Mouse (Mus musculus): ENCODE data around the gene Ppp1r18. TPM values are rescaled to one million over a fixed set of nuclear protein-coding genes. Genes with fewer than 3 reads are reported as not detected.
"Not testable (repeated sequence)": the region's sequence is repeated elsewhere in the genome, so short reads cannot be mapped to it uniquely, and the experiment has no call there.

Gene Ppp1r18
- polyA plus RNA-seq, 1 experiment from 2014 or later, result 20.9 TPM

DNA sequence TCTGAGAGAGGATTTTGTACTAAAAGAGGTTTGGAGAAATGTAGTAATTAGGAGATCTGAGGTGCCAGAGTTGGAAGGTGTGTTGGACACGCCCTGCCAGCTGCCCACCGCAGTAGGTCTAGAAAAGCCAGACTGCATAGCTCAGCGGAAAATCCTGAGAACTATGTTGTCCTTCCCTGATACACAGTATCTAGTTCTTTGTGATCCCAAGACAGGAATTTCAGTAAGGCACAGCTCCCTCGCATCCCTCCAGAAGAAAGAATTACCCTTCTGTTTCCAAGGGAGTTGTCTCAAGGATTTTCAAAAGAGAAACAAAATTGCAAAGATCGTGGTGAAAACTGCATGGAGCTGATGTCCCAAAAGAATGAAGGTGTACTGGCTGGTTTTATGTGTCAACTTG lies 26.8 kb upstream of the Ppp1r18 start:
- peak overlapping the region; percentile 95 for H3K4me3 ChIP-seq
- peaks cover 32% of the 10 kb centered on the region for H3K36me3 ChIP-seq (ENCODE audit: poor library complexity, severe bottlenecking)
- peak overlapping the region; percentile 100 for H3K27ac ChIP-seq
- no peaks in the 10 kb centered on the region for H3K27me3 ChIP-seq
- no peaks in the 10 kb centered on the region for H3K9me3 ChIP-seq (replicated peaks)
- peak overlapping the region; percentile 92 for H3K4me2 ChIP-seq
- H3K9ac ChIP-seq, result peak overlapping the region; percentile 100
- no peak for ATAC-seq
- WGBS, result 4% methylated on average over 5 of the region's 5 CpGs
- peaks cover 62% of the 10 kb centered on the region for H3K4me1 ChIP-seq

DNA sequence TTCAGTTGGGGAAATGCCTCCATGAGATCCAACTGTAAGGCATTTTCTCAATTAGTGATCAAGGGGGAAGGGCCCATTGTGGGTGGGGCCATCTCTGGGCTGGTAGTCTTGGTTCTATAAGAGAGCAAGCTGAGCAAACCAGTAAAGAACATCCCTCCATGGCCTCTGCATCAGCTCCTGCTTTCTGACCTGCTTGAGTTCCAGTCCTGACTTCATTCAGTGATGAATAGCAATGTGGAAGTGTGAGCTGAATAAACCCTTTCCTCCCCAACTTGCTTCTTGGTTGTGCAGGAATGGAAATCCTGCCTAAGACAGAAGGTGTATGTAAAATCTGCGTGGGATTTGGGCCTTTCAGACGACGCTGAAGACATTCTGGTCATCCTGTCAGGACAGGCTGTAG lies 26.4 kb upstream of the Ppp1r18 start:
- Histone ChIP-seq H3K4me2 (peak overlapping the region; percentile 92), H3K9ac (peak overlapping the region; percentile 100)

DNA sequence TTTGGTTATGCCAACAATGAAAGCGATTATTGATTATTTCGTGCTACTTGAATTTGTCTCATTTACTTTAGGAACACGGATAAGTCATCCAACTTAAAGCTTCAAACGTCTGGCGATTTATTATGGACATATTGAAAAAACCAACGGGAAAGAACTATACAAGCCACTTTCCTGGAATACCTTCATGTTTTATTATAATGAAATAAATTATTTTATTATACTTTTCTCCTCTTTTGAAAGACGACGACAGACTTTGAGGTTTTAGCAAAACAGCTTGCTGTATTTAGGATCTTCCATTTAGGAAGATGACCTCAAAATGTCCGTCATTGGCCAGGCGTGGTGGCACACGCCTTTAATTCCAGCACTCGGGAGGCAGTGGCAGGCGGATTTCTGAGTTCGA lies 24.8 kb upstream of the Ppp1r18 start:
- Histone ChIP-seq H3K4me2 (peak overlapping the region; percentile 52), H3K27ac (peak overlapping the region; percentile 60; the same call in 1 of the 2 replicates), H3K36me3 (ENCODE audit: poor library complexity, severe bottlenecking) (peaks cover 25% of the 10 kb centered on the region), H3K27me3 (no peaks in the 10 kb centered on the region), H3K4me3 (peak overlapping the region; percentile 57), H3K4me1 (peaks cover 42% of the 10 kb centered on the region), H3K9ac (no peak overlapping the region; the same call in 1 of the 2 replicates), H3K9me3 (replicated peaks) (no peaks in the 10 kb centered on the region)
- ATAC-seq, result no peak
- WGBS, result 60% methylated on average over 14 of the region's 14 CpGs

More for the DNA sequence above, 26.4 kb upstream of the Ppp1r18 start:
- H3K4me3 ChIP-seq, result peak overlapping the region; percentile 95
- WGBS, result 58% methylated on average over 3 of the region's 3 CpGs
- not testable (repeated sequence) for ATAC-seq; H3K9me3 ChIP-seq (replicated peaks); H3K27me3 ChIP-seq
- H3K27ac ChIP-seq, result peak overlapping the region; percentile 100
- H3K4me1 ChIP-seq, result peaks cover 57% of the 10 kb centered on the region
- H3K36me3 ChIP-seq (ENCODE audit: poor library complexity, severe bottlenecking), result peaks cover 28% of the 10 kb centered on the region

DNA sequence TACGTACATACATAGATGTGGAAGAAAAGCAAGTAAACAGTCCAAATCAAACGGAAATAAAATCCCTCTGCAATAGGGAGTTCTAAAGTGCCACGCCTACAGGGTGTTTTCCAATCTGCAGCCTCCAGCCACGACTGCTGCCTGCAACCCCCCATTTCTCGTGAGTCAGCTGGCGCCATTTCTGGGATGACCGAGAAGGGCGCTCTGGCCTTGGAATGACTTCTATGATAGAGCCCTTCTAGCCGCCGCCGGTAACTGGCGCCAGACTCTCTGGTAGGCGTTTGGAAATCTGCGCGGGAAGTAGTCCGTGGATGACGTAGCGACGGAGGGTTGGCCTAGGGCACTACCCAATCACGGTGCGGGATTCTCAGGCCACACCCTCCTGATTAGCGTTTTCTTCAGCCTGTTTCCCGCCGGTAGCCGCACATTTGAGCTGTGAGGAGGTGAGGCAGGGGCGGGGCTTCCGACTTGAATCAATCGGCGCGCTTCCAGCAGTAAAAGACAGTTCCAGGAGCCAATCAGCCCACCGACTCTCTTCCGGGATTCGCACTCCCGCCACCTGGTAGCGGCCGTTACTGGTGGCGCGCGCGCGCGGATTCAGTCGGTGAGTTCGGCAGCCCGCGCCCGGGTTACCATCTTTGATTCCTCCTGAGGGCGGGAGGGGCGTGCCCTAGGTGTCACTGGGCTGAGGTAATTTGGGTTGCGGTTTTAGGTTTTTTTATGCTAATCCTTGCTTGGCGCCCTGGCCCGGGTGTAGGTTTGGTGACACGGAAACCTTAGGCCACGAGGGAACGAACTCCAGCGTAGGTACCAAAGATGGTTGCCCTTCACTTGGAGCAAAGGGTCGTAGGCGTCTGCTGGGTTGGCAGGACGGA lies 24.1 kb upstream of the Ppp1r18 start, which contains the start of gene Mdc1:
Gene Mdc1, plus strand, starts transcription at position 440 of the 875 bp plus-strand sequence.
- under 1% methylated on average over 59 of the region's 59 CpGs for WGBS
- Histone ChIP-seq H3K9ac (peak within 1 kb of the TSS; percentile 68), H3K4me1 (peaks cover 34% of the 10 kb centered on the region)

DNA sequence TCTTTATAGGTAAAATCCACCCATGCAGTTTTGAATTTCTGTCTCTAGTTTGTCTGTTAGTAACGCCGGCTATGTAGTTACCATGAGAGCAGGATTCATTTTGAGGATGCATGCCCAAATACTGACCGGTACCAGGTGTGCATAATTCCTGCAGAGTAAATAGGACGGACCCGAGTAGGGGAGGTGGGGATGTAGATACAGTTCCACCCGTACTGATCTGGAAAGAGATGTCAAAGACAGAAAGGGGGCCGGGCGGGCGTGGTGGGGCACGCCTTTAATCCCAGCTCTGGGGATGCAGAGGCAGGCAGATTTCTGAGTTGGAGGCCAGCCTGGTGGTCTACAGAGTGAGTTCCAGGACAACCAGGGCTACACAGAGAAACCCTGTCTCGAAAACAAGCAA lies 23.4 kb upstream of the Ppp1r18 start:
- no peak for ATAC-seq
- Histone ChIP-seq H3K9me3 (replicated peaks) (no peaks in the 10 kb centered on the region), H3K4me1 (peaks cover 34% of the 10 kb centered on the region), H3K36me3 (ENCODE audit: poor library complexity, severe bottlenecking) (peaks cover 27% of the 10 kb centered on the region), H3K9ac (peak overlapping the region; percentile 68), H3K27me3 (no peaks in the 10 kb centered on the region), H3K27ac (peak overlapping the region; percentile 76), H3K4me3 (peak overlapping the region; percentile 57), H3K4me2 (peak overlapping the region; percentile 71)
- WGBS, result 17% methylated on average over 11 of the region's 11 CpGs

More for the DNA sequence above, 24.1 kb upstream of the Ppp1r18 start, which contains the start of gene Mdc1:
- peak within 1 kb of the TSS; percentile 57 for H3K4me3 ChIP-seq
- peak within 1 kb of the TSS; percentile 71 for H3K4me2 ChIP-seq
- H3K27ac ChIP-seq, result peak within 1 kb of the TSS; percentile 76
- ATAC-seq, result peak; percentile 92
- H3K9me3 ChIP-seq (replicated peaks), result no peaks in the 10 kb centered on the region
- H3K36me3 ChIP-seq (ENCODE audit: poor library complexity, severe bottlenecking), result peaks cover 25% of the 10 kb centered on the region
- H3K27me3 ChIP-seq, result no peaks in the 10 kb centered on the region

DNA sequence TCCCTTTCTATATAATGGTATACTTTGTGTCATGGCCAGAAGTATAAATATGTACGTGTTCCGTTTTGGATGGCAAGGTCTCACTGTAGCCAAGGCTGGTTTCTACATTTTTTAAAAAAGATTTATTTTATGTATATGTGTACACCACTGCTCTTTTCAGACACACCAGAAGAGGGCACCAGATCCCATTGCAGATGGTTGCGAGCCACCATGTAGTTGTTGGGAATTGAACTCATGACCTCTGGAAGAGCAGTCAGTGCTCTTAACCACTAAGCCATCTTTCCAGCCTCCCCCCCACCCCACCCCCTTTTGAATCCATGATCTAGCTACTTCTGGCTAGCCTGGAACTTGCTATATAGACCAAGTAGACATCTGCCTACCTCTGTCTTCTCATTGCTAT lies 21.9 kb upstream of the Ppp1r18 start:
- no peaks in the 10 kb centered on the region for H3K9me3 ChIP-seq (replicated peaks)
- no peaks in the 10 kb centered on the region for H3K27me3 ChIP-seq
- H3K36me3 ChIP-seq (ENCODE audit: poor library complexity, severe bottlenecking), result peaks cover 42% of the 10 kb centered on the region
- H3K4me3 ChIP-seq, result no peak overlapping the region
- WGBS, result 98% methylated on average over 3 of the region's 3 CpGs
- no peak for ATAC-seq
- no peak overlapping the region for H3K27ac ChIP-seq
- H3K4me1 ChIP-seq, result peaks cover 34% of the 10 kb centered on the region
- H3K9ac ChIP-seq, result no peak overlapping the region
- no peak overlapping the region; the same call in 1 of the 2 replicates for H3K4me2 ChIP-seq

DNA sequence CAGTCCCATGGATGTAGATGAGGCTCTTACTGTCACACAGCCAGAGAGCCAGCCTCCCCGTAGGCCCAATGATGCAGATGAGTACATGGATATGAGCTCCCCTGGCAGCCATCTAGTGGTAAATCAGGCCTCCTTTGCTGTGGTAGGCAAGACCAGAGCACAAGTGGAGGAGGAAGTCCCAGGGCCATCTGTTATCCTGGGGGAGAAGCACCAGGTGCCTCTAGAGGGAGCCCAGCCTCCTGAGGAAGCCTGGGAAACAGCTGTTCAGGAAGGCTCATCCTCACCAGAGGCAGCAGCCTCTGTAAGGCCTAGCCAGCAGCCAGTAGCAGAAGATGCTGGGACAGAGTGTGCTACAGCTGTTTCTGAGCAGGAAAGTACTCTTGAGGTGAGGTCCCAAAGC lies 17.3 kb upstream of the Ppp1r18 start:
- no peaks in the 10 kb centered on the region for H3K9me3 ChIP-seq (replicated peaks)
- H3K4me2 ChIP-seq, result no peak overlapping the region
- no peak for ATAC-seq
- no peak overlapping the region for H3K27ac ChIP-seq
- no peak overlapping the region for H3K4me3 ChIP-seq
- H3K4me1 ChIP-seq, result peaks cover 2% of the 10 kb centered on the region
- H3K9ac ChIP-seq, result no peak overlapping the region
- no peaks in the 10 kb centered on the region for H3K27me3 ChIP-seq
- H3K36me3 ChIP-seq (ENCODE audit: poor library complexity, severe bottlenecking), result peaks cover 86% of the 10 kb centered on the region
- 68% methylated on average over 1 of the region's 1 CpGs for WGBS

DNA sequence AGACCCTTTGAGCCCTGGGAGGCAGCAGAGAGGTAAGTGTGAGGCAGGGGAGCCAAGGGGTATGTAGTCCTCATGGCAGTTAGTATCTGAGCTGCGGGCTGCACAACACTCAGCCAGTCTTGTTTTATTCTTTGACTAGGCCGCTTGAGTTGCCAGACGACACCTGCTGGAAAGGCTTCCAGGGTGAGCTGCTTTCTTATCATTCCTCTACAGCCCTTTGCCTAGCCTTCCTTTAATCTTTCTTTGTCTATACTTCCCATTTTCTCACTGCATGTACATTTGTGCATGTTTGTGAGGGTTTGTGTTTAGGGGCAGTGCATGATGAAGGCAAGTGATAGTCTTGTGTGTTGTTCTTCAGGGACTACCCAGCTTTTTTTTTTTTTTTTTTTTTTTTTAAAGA lies 14.4 kb upstream of the Ppp1r18 start:
- Histone ChIP-seq H3K9me3 (replicated peaks) (no peaks in the 10 kb centered on the region), H3K27me3 (no peaks in the 10 kb centered on the region), H3K9ac (no peak overlapping the region), H3K4me1 (no peaks in the 10 kb centered on the region), H3K36me3 (ENCODE audit: poor library complexity, severe bottlenecking) (peaks cover 90% of the 10 kb centered on the region), H3K4me3 (no peak overlapping the region), H3K4me2 (no peak overlapping the region), H3K27ac (no peak overlapping the region)
- ATAC-seq, result no peak
- 90% methylated on average over 3 of the region's 3 CpGs for WGBS

DNA sequence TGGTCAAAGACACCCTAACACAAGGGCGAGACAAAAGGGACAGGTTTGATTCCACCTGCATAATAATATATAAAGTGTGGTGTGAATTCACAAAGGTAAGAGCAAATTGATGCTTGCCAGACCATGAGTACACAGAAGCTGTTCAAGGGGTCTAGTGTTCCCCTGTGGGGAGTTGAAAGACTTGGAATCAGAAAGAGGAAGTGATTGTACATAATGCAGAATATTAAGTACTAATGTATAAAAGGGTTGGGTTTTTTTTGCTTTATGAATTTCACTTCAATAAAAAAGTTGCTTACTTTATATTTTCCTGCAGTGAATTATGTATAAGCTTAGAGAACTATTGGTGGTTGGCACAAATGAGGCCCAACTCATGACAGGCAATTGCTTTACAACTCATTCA lies 6.0 kb upstream of the Ppp1r18 start:
- no peak overlapping the region for H3K4me3 ChIP-seq
- no peak overlapping the region for H3K4me2 ChIP-seq
- 96% methylated on average over 1 of the region's 1 CpGs for WGBS

DNA sequence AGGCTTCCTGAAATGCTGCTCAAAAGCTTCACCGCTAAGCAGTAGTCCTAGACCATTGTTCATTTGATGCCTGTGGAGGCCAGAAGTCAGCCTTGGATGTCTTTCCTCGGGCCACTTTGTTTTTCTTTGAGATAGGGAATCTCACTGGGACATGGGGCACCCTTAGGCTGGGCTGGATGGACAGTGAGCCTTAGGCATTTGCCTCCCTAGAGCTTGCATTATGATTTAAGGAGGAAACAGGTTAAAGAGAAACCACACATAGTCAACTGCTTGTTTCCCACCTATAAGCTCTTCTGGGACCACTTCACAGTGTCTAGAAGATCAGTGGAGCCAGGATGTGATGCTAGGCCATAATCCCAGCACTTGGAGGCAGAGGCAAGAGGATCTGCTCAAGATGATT lies 5.6 kb upstream of the Ppp1r18 start:
- H3K4me1 ChIP-seq, result peaks cover 23% of the 10 kb centered on the region
- H3K9me3 ChIP-seq (replicated peaks), result no peaks in the 10 kb centered on the region
- H3K36me3 ChIP-seq (ENCODE audit: poor library complexity, severe bottlenecking), result peaks cover 25% of the 10 kb centered on the region
- ATAC-seq, result no peak
- no peak overlapping the region for H3K9ac ChIP-seq
- 77% methylated on average over 2 of the region's 2 CpGs for WGBS
- H3K27me3 ChIP-seq, result no peaks in the 10 kb centered on the region
- H3K27ac ChIP-seq, result no peak overlapping the region
- no peak overlapping the region for H3K4me3 ChIP-seq
- no peak overlapping the region for H3K4me2 ChIP-seq

More for the DNA sequence above, 6.0 kb upstream of the Ppp1r18 start:
- H3K27ac ChIP-seq, result no peak overlapping the region
- no peak for ATAC-seq
- H3K4me1 ChIP-seq, result peaks cover 19% of the 10 kb centered on the region
- H3K27me3 ChIP-seq, result no peaks in the 10 kb centered on the region
- H3K9me3 ChIP-seq (replicated peaks), result no peaks in the 10 kb centered on the region
- no peak overlapping the region for H3K9ac ChIP-seq
- H3K36me3 ChIP-seq (ENCODE audit: poor library complexity, severe bottlenecking), result peaks cover 30% of the 10 kb centered on the region

DNA sequence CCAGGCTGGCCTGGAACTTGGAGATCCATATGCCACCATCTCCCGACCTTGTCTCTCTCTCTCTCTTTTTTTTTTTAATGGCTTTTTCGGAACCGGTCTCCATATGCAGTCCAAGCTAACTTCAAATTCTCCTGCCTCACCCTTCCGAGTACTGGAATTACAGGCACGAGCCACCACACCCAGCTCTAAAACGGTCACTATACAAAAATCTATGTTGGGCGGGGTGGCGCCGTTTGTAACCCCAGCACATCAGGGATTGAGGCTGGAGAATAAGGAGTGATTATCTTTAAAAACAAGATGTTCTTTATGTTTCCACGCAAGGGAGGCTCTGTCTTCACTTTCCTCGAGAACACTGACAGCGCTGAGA lies 4.6 kb upstream of the Ppp1r18 start:
- 6% methylated on average over 12 of the region's 12 CpGs for WGBS
- Histone ChIP-seq H3K4me3 (peak overlapping the region; percentile 71), H3K9ac (peak overlapping the region; percentile 77), H3K4me2 (peak overlapping the region; percentile 66), H3K27ac (peak overlapping the region; percentile 94), H3K36me3 (ENCODE audit: poor library complexity, severe bottlenecking) (peaks cover 22% of the 10 kb centered on the region), H3K27me3 (no peaks in the 10 kb centered on the region), H3K4me1 (peaks cover 29% of the 10 kb centered on the region), H3K9me3 (replicated peaks) (no peaks in the 10 kb centered on the region)
- ATAC-seq, result no peak; the same call in 1 of the 2 replicates

DNA sequence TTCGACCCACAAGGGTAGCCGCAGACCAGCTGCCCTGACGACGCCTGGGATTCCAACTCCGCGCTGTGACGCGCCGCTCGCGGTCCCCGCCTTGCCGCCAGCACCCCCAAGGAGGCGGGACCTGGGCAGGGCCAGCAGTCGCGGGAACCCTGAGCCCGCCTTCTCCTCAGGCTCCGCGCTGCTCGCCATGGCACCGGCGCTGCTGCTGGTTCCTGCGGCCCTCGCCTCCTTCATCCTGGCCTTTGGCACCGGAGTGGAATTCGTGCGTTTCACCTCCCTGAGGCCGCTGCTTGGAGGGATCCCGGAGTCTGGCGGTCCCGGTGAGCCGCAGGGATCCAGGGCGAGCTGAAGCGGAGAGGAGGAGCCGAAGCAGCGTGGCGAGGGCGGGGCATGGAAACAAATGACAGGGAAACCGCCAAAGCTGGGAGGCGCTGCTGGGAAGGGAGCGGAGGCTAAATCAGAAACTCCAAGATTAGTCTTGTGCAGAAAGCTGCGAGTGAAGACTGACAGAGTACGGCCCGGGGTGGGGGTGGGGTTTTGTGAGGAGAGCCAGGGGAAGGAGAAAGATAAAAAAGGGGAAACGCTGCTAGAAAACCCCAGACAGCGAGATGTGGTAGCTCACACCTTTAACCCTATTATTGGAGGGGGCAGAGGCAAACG lies 4.1 kb upstream of the Ppp1r18 start, which contains the start of gene Nrm:
Gene Nrm, plus strand, starts transcription at position 121 of the 660 bp plus-strand sequence.
- Histone ChIP-seq H3K4me1 (peaks cover 29% of the 10 kb centered on the region), H3K27me3 (no peaks in the 10 kb centered on the region), H3K9me3 (replicated peaks) (no peaks in the 10 kb centered on the region), H3K27ac (peak within 1 kb of the TSS; percentile 94), H3K9ac (peak within 1 kb of the TSS; percentile 77), H3K4me3 (peak within 1 kb of the TSS; percentile 71), H3K4me2 (peak within 1 kb of the TSS; percentile 66), H3K36me3 (ENCODE audit: poor library complexity, severe bottlenecking) (peaks cover 22% of the 10 kb centered on the region)
- peak; percentile 94 for ATAC-seq
- WGBS, result under 1% methylated on average over 47 of the region's 47 CpGs
